Mouse (Mus musculus): ENCODE results near the gene Myo18a. TPM values are rescaled to one million over a fixed set of nuclear protein-coding genes. Genes with fewer than 3 reads are reported as not detected.
A peak's percentile ranks its signal among the peaks of the same experiment; 100 is the strongest.

The Myo18a gene
- polyA plus RNA-seq, 1 experiment from 2014 or later: 31.2 TPM

- Histone ChIP-seq H3K9me3 (ENCODE audit: control insufficient read depth, low read length) (no peaks in the 10 kb centered on the region), H3K36me3 (ENCODE audit: control insufficient read depth, insufficient read depth, low read length) (no peaks in the 10 kb centered on the region), H3K4me2 (ENCODE audit: low read depth, low read length) (no peak overlapping the region), H3K9ac (ENCODE audit: low read depth, low read length) (no peak overlapping the region), H3K4me1 (ENCODE audit: control insufficient read depth, insufficient read depth, low read length) (0 out of 2 replicates have a peak, but pooled peaks cover 2% of the 10 kb centered on the region), H3K4me3 (ENCODE audit: low read length) (no peak overlapping the region), H3K27me3 (replicated peaks; ENCODE audit: control insufficient read depth, insufficient read depth, low read length) (no peaks in the 10 kb centered on the region), H3K27ac (ENCODE audit: low read length) (no peak overlapping the region)
- 63% methylated on average over 12 of the region's 12 CpGs for WGBS
- no peak for ATAC-seq
Observed at GRCm38 (mm10) chr11:77864771-77865170, 101.7 kb downstream of the Myo18a start.

DNA sequence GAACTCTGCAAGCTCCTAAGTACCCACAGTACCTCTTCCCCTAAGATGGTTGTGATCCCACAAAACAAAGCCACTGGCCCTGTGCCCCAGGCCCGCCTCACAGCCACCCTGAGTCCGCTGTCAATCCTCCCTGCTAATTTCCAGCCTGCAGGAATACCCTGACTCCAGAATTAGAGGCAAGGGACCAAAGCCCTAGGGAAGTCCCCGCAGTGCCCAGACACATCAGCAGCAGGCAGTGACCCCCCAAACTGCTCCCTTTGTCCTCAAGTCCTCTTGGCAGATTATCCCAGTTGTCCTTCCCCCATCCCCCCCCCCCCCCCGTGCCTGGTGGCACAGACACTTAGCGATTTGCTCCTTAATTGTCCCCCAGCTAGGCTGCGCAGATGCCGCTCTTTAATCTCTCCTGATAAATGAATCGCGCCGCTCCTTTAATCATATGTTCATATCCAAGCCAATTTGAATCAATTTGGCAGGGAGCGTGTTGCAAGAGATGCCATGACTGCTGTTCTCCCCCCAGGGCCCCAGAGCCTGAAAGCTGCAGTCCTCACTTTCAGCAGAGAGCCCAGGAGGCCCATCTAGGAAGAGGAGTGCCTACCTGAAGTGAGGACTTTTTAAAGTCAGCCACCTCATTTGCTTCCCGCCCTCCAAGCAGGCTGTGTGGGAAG is 104.5 kb downstream of the Myo18a start:
- Histone ChIP-seq H3K27me3 (replicated peaks; ENCODE audit: control insufficient read depth, insufficient read depth, low read length) (no peaks in the 10 kb centered on the region), H3K4me1 (ENCODE audit: control insufficient read depth, insufficient read depth, low read length) (peaks cover 6% of the 10 kb centered on the region), H3K36me3 (ENCODE audit: control insufficient read depth, insufficient read depth, low read length) (no peaks in the 10 kb centered on the region), H3K4me2 (ENCODE audit: low read depth, low read length) (no peak overlapping the region), H3K27ac (ENCODE audit: low read length) (no peak overlapping the region), H3K4me3 (ENCODE audit: low read length) (no peak overlapping the region), H3K9me3 (ENCODE audit: control insufficient read depth, low read length) (no peaks in the 10 kb centered on the region), H3K9ac (ENCODE audit: low read depth, low read length) (no peak overlapping the region)
- 32% methylated on average over 11 of the region's 12 CpGs for WGBS
- no peak for ATAC-seq

DNA sequence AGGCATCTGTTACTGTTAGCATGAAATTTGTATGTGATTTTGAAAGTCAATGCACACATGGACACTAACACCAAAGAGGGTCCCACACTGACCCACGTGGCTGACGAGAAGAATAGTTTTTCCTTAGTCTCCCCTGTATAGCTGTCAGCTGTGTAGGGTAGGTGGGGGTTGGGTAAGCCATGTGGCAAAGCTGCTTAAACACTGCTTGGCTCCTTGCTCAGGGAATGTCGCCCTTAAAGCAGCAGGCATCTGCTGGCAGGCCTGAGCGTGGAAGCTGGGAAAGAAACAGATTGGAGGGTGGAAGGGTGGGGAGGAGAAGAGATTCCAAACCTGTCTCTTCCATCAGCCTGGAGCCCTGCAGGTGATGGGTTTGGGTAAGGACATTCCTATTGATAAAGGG is 108.4 kb downstream of the Myo18a start:
- Histone ChIP-seq H3K36me3 (ENCODE audit: control insufficient read depth, insufficient read depth, low read length) (no peaks in the 10 kb centered on the region), H3K27ac (ENCODE audit: low read length) (no peak overlapping the region), H3K4me1 (ENCODE audit: control insufficient read depth, insufficient read depth, low read length) (peaks cover 12% of the 10 kb centered on the region), H3K9ac (ENCODE audit: low read depth, low read length) (no peak overlapping the region), H3K27me3 (replicated peaks; ENCODE audit: control insufficient read depth, insufficient read depth, low read length) (no peaks in the 10 kb centered on the region), H3K4me3 (ENCODE audit: low read length) (no peak overlapping the region), H3K9me3 (ENCODE audit: control insufficient read depth, low read length) (no peaks in the 10 kb centered on the region), H3K4me2 (ENCODE audit: low read depth, low read length) (no peak overlapping the region)
- WGBS: 46% methylated on average over 4 of the region's 4 CpGs
- no peak for ATAC-seq

DNA sequence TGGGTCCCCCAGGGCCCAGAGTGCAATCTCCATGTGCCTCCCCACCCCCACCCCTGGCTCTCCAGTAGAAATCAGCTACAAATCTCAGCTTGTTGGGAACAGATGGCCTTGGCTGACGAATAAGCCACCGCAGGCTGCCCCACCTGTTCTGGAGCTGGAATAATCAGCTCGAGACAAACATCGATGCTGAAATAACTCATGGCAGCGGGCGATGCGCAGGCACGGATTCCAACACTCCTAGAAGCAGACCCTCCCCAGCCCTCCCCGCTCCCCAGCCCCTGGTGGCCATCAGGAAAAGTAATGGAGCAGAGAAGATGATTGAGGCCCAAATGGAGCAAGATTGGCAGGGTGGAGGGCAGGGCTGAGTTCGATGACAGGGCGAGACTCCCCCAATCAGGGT is 109.2 kb downstream of the Myo18a start:
- H3K4me3 ChIP-seq (ENCODE audit: low read length): no peak overlapping the region
- no peak for ATAC-seq
- H3K4me2 ChIP-seq (ENCODE audit: low read depth, low read length): no peak overlapping the region
- H3K4me1 ChIP-seq (ENCODE audit: control insufficient read depth, insufficient read depth, low read length): peaks cover 18% of the 10 kb centered on the region
- H3K27me3 ChIP-seq (replicated peaks; ENCODE audit: control insufficient read depth, insufficient read depth, low read length): no peaks in the 10 kb centered on the region
- H3K36me3 ChIP-seq (ENCODE audit: control insufficient read depth, insufficient read depth, low read length): no peaks in the 10 kb centered on the region
- 0 out of 2 replicates have a peak overlapping the region, but pooled peaks have one; percentile 22 for H3K9ac ChIP-seq (ENCODE audit: low read depth, low read length)
- WGBS: 7% methylated on average over 11 of the region's 11 CpGs
- H3K27ac ChIP-seq (ENCODE audit: low read length): no peak overlapping the region
- no peaks in the 10 kb centered on the region for H3K9me3 ChIP-seq (ENCODE audit: control insufficient read depth, low read length)

DNA sequence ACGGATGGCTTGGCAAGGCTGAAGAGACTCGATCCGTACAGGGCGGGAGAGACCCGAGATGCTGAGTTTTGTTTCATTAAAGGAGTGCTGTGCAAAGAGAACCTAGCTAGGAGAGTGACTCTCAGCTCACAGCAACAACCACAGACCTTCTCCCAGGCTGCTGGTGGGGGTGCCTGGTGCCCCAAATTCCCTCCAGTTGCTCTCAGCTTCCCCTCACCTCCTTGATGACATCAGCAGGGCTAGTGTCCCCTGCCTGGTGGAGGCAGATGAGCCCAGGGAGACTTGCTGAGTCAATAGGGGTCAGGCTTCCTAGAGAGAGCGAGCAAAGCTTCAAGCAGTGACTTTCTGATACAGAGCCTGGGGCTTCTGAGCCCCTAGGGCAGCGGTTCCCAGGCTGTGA is 109.6 kb downstream of the Myo18a start:
- Histone ChIP-seq H3K9me3 (ENCODE audit: control insufficient read depth, low read length) (no peaks in the 10 kb centered on the region), H3K27ac (ENCODE audit: low read length) (no peak overlapping the region), H3K27me3 (replicated peaks; ENCODE audit: control insufficient read depth, insufficient read depth, low read length) (no peaks in the 10 kb centered on the region), H3K4me1 (ENCODE audit: control insufficient read depth, insufficient read depth, low read length) (peaks cover 17% of the 10 kb centered on the region), H3K9ac (ENCODE audit: low read depth, low read length) (0 out of 2 replicates have a peak overlapping the region, but pooled peaks have one; percentile 22), H3K4me3 (ENCODE audit: low read length) (no peak overlapping the region), H3K4me2 (ENCODE audit: low read depth, low read length) (no peak overlapping the region), H3K36me3 (ENCODE audit: control insufficient read depth, insufficient read depth, low read length) (no peaks in the 10 kb centered on the region)
- ATAC-seq: no peak
- 7% methylated on average over 7 of the region's 7 CpGs for WGBS

GRCm38 (mm10) chr11:77873116-77873515 is 110.1 kb downstream of the Myo18a start:
- Histone ChIP-seq H3K4me1 (ENCODE audit: control insufficient read depth, insufficient read depth, low read length) (peaks cover 17% of the 10 kb centered on the region), H3K27me3 (replicated peaks; ENCODE audit: control insufficient read depth, insufficient read depth, low read length) (no peaks in the 10 kb centered on the region), H3K9me3 (ENCODE audit: control insufficient read depth, low read length) (no peaks in the 10 kb centered on the region), H3K9ac (ENCODE audit: low read depth, low read length) (no peak overlapping the region), H3K27ac (ENCODE audit: low read length) (no peak overlapping the region), H3K4me3 (ENCODE audit: low read length) (no peak overlapping the region), H3K36me3 (ENCODE audit: control insufficient read depth, insufficient read depth, low read length) (no peaks in the 10 kb centered on the region), H3K4me2 (ENCODE audit: low read depth, low read length) (no peak overlapping the region)
- WGBS: 42% methylated on average over 3 of the region's 3 CpGs
- ATAC-seq: no peak

DNA sequence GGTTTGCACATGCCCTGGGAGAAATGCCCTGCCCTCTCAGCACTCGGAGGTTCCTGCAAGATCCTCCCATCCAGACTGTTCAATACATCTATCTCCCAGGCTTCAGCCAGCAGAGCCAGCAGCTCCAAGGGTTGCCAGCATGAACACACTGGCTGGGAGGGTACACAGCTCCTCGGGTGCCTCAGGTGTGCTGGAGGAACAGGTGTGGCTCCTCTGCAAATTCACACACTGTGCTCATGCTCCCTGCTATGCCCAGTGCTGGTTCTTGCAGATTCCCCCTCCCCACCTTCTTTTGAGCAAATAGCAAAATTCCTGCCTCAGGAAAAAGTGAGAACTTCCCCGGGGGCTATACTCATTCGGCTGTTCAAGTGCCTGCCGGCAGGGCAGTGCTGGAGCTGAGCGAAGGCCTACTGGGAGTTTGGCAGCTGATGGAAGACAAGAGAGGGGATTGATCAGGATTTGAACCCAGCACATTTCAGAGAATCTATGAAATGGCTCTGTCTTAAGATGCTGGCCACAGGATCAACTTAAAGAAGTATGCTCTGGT is 111.7 kb downstream of the Myo18a start:
- 53% methylated on average over 6 of the region's 6 CpGs for WGBS
- H3K9ac ChIP-seq (ENCODE audit: low read depth, low read length): no peak overlapping the region
- no peak overlapping the region for H3K4me2 ChIP-seq (ENCODE audit: low read depth, low read length)
- no peaks in the 10 kb centered on the region for H3K36me3 ChIP-seq (ENCODE audit: control insufficient read depth, insufficient read depth, low read length)
- H3K27me3 ChIP-seq (replicated peaks; ENCODE audit: control insufficient read depth, insufficient read depth, low read length): no peaks in the 10 kb centered on the region
- H3K4me1 ChIP-seq (ENCODE audit: control insufficient read depth, insufficient read depth, low read length): peaks cover 17% of the 10 kb centered on the region
- ATAC-seq: peak; percentile 75; the same call in 1 of the 2 replicates
- no peak overlapping the region for H3K27ac ChIP-seq (ENCODE audit: low read length)
- no peak overlapping the region for H3K4me3 ChIP-seq (ENCODE audit: low read length)
- H3K9me3 ChIP-seq (ENCODE audit: control insufficient read depth, low read length): no peaks in the 10 kb centered on the region

GRCm38 (mm10) chr11:77875269-77875668 is 112.2 kb downstream of the Myo18a start:
- H3K9me3 ChIP-seq (ENCODE audit: control insufficient read depth, low read length): no peaks in the 10 kb centered on the region
- H3K4me1 ChIP-seq (ENCODE audit: control insufficient read depth, insufficient read depth, low read length): peaks cover 17% of the 10 kb centered on the region
- WGBS: 65% methylated on average over 5 of the region's 5 CpGs
- H3K4me2 ChIP-seq (ENCODE audit: low read depth, low read length): no peak overlapping the region
- H3K36me3 ChIP-seq (ENCODE audit: control insufficient read depth, insufficient read depth, low read length): no peaks in the 10 kb centered on the region
- ATAC-seq: no peak
- H3K4me3 ChIP-seq (ENCODE audit: low read length): no peak overlapping the region
- no peak overlapping the region for H3K9ac ChIP-seq (ENCODE audit: low read depth, low read length)
- H3K27me3 ChIP-seq (replicated peaks; ENCODE audit: control insufficient read depth, insufficient read depth, low read length): no peaks in the 10 kb centered on the region
- H3K27ac ChIP-seq (ENCODE audit: low read length): no peak overlapping the region

DNA sequence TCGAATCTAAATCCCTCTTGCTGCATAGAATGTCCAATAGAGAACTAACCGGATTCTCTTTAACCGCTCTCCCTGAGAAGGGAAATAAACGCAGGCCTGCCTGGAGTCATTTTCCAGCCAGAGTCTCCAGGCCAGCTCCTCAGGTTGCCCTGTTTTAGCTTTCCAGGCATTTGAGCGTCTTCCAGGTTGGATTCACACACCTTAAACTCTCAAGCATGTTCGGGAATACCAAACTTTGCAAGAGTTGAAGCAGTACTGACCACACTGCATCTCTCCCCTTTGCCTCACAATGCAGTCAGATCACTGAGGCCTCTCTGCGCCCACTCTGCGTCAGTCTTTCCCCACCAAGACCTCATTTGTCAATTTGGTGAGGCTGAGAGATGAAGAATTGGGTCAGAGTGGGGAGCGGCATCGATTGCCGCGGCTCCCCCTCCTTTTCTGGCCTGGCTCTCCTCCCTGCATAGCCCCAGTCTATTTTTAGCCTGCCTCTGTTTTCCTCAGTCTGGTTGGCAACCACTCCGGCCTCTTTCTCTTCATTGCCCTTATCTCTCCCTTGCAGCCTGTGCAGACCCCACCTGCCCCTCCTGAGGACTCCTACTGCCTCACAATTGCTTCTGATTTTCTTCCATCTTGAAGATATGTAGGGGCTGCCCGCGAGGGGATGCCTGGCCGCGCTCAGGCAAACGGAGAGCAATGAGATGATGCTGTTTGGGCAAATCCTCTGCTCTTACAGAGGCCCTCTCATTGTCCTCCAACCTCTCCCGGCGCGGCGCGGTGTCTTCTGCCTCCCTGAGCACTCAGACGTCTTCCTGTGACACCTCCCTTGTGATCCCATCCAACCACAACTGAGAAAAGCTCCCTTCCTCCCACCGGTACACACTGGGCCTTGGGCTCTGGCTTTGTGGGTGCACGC is 113.1 kb downstream of the Myo18a start:
- 56% methylated on average over 26 of the region's 26 CpGs for WGBS
- H3K27ac ChIP-seq (ENCODE audit: low read length): no peak overlapping the region
- 0 out of 2 replicates have a peak, but pooled peaks have one; percentile 40 for ATAC-seq

More for the DNA sequence above, 113.1 kb downstream of the Myo18a start:
- no peaks in the 10 kb centered on the region for H3K36me3 ChIP-seq (ENCODE audit: control insufficient read depth, insufficient read depth, low read length)
- peaks cover 17% of the 10 kb centered on the region for H3K4me1 ChIP-seq (ENCODE audit: control insufficient read depth, insufficient read depth, low read length)
- no peaks in the 10 kb centered on the region for H3K9me3 ChIP-seq (ENCODE audit: control insufficient read depth, low read length)
- no peak overlapping the region for H3K4me3 ChIP-seq (ENCODE audit: low read length)
- no peaks in the 10 kb centered on the region for H3K27me3 ChIP-seq (replicated peaks; ENCODE audit: control insufficient read depth, insufficient read depth, low read length)
- no peak overlapping the region for H3K4me2 ChIP-seq (ENCODE audit: low read depth, low read length)
- H3K9ac ChIP-seq (ENCODE audit: low read depth, low read length): no peak overlapping the region

All from intestine, embryonic 16.5 days (tissue).